Mouse (Mus musculus): Measurements from ENCODE around the gene Olfr539.
"Not testable (repeated sequence)": the region's sequence is repeated elsewhere in the genome, so short reads cannot be mapped to it uniquely, and the experiment has no call there.

DNA sequence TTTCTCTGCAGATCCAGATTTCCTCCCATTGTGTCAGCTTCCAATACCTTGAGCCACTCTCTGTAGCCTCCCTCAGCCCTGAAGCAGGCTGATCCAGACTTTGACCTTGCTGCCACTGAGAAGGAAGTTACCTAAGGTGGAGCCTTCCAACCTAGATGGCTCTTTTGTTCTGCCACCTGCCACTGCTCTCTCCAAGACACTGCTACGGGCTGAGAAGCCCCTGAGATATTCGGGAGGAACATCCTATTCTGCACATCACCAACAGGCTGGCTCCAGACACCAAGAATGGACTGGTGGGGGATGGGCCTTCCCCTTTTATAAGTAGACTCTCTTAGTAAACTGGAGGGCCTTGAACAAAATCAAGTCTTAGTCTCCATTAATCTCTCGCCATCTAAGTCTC is 11.0 kb downstream of the Olfr539 start:
- not testable (repeated sequence) for TF ChIP-seq CTCF (IDR thresholded peaks at IDR 0.05; ENCODE audit: control insufficient read depth, insufficient read depth, insufficient replicate concordance, low read depth, low read length); POLR2A (IDR thresholded peaks at IDR 0.05; ENCODE audit: control insufficient read depth, low read depth, low read length)
